Mouse (Mus musculus): Measurements from ENCODE around the gene Cacna1d.

The Cacna1d gene

GRCm38 (mm10) chr14:30196959-30197358 lies 294.3 kb downstream of the Cacna1d start:
- no peak for DNase-seq

- no peak for DNase-seq
Measured at GRCm38 (mm10) chr14:30196235-30196634, 295.0 kb downstream of the Cacna1d start.

- DNase-seq, result no peak
Measured at GRCm38 (mm10) chr14:30190308-30190971, 300.8 kb downstream of the Cacna1d start.

DNA sequence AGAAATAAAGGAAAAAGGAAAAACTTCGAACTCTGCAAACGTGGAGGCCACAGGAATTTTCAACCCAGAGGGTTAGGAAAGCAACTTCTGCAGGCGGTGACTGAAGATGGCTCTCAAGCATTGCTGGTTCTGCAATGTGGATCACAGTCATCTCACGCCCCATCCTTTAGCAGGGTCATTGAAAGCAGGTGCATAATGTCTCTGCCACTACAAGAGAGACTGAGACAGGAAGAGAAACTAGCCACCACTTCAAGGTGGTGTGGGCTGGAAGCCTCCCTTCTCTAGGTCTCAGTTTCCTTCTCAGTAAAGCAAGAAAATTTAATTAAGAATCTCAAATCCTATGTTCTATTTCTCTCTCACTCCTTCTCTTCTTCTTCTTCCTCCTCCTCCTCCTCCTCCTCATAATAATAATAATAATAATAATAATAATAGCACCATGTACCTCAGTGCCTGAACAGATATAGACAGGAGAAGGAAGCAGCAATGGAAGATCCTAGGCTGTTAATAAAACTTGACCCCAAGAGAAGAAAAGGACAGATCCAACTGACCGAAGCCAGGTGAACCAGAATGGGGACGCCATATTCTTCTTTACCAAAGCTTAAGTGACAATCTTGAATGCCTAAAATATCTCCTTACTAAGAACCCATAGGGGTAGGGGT lies 305.5 kb downstream of the Cacna1d start:
- DNase-seq, result no peak

- DNase-seq, result no peak
Measured at GRCm38 (mm10) chr14:30184445-30185152, 306.7 kb downstream of the Cacna1d start.

DNA sequence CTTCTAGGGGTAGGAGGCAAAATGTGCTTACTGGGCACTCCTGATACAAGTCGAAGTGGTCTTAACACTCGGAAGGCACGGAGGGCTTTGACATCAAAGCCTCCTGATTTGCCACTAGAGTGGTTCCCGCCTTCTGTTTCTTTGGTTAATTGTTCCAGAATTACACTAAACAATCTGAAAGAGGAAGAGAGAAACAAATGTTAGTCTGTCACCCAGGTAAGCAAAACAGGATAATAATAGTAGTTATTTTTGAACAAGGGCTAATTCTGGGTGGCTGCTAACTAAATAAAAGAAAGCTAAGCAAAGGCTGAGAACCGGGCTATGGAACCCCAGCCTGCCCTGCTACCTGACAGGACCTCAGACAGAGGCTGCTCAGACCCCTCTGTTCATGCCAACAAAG lies 307.2 kb downstream of the Cacna1d start:
- no peak for DNase-seq

DNA sequence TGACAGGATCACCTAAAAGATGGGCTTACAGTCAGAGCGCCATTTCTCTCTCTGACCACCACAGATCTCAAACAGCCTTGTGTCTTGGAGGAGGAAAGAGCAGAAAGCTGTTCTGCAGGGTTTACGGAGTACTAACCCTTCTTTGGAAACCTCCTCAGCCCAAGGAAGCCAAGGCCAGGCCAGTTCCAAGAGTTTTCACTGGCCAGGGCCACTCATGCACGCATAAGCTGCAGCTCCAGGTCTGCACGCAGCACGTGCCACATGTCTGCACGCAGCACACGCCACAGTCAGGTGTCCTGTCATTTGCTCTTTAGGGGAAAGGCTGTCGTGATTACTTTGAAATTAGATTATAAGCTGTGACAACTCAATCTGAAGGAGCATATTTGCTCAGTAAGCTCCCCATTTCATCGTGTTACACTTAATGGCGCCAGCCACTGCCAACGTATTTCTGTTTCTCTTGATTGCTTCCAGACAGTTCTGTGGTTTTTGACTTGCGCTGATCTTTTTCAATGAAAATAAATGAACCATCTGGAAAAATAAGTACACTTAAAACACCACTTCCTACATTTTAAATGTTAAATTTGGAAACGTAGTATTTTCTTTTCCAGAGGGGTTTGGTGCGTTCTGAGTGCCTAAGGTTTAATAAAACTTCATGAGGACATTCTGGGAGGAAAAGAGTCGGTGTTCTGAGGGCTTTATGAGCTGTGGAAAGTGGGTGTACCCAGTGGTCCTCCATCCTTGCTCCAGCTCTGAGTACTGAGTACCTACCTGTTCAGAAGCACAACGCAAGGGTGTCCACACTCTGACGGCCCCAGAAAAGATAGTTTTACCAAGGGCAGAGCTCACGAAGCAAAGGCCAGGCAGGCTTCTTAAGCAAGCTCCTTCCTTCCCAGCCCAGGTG lies 308.4 kb downstream of the Cacna1d start:
- no peak for DNase-seq

DNA sequence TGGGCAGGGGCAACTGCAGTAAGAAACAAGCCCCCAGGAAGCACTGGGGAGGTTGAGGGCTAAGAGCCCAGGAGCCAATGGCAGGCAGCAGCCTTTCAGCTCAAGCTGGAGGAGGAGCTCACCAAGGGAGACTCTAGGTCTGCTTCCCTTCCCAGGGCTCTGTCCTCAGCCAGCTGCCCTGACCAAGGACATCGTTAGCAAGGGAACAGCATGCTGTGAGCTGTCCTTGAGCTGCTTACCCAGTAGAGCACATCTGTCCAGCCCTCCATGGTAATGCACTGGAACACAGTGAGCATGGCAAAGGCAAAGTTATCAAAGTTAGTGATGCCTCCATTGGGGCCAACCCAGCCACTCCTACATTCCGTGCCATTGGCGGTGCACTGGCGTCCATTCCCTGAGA lies 312.9 kb downstream of the Cacna1d start:
- no peak for DNase-seq

GRCm38 (mm10) chr14:30177850-30178249 lies 313.4 kb downstream of the Cacna1d start:
- peak; percentile 51 for DNase-seq

DNA sequence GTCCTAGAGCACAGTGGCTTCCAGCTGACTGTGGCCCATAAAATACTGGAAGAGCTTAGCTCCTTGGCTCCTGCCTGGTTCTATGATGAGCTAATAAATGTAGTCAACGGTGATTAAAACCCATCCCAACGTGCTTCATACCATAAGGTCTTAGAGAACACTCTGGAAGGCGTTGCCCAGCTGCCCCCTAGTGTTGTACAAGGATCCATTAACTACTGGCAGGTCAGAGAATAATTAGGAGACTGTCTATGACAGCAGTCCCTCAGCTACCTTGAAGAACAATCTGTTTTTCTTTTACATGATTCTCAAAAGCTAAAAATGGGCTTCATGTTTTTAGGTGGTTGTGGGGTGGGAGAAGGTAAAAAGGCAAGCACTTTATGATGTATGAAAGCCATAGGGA lies 315.9 kb downstream of the Cacna1d start:
- DNase-seq, result no peak

DNA sequence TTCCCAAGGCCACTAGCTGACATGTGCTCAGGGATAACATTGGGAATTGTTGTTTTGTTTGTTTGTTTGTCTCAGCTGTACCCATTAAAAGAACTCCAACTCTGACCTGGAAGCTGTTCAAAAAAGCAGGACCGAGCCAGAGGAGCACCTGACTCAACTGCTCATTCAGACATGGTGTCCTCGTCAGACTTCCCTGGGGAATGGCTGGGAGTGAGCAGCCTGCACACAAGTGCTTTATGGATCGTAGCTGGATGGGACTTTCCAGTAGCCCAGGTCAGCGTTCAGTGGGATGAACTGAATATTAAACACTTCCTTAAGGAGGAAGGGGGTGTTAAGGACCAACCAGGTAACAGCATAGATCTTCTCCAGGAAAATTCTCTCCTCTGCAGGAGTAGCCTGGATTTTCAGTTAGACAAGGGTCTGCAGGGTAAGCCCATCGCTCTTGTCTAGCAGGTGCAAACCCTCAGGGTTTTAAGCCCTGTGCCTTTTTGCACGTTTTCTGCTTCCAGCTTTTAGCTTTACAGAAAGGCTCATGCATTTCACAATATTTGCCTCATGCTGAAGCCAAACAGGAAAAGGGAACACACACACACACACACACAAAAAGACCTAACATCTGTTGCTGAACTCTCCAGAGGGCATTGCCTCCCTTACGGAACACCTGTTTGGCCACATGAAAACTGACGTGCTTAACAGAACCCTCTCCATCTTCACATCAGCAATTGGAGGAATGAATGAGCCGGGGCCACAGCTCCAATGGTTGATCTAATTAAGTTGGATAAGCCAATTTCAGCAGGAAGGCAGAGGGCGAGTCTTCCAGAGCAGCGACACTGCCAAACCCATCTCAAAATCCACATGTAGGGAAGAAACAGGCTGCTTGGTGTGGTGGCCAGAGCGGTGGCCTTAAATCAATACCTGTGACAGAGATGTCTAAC lies 318.2 kb downstream of the Cacna1d start:
- peak; percentile 25 for DNase-seq

DNA sequence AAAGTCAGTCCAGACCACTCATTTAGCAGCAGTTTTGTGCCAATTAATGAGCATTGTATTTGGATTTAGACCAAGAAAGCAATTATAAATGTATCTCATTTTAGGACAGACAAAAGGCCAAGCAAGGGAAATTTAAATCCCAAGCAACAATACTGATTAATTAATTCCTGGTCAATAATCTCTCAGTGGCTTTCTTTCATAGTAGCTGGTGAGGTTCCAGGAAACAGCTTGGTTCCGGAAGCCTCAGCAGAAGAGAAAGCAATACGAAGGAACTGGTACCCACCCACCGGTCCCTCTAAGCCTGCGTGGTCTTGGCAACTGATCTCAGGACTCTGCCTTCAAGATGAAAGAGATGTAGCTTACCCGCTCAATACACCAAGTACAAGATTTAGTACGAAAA lies 319.7 kb downstream of the Cacna1d start:
- no peak for DNase-seq

GRCm38 (mm10) chr14:30171008-30171407 lies 320.2 kb downstream of the Cacna1d start:
- DNase-seq, result no peak

DNA sequence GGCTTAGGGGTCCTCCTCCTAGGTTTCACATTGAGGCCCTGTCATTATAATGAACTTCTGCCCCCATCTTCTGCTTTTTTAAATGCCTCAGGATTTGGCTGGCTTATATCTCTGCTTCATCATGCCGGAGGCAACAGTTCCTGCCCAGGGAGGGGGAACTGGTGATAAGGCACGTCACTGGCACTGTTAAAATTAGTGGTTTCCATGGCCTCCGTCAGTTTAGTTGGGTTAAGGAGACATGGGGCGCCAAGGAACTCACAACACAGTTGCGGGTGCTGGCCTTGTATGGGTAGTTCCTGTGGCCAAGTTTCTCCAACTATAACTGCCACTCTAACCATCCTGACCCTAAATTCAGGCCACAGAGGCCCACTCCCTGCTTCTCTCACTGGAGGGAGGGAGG lies 321.8 kb downstream of the Cacna1d start:
- no peak for DNase-seq

DNA sequence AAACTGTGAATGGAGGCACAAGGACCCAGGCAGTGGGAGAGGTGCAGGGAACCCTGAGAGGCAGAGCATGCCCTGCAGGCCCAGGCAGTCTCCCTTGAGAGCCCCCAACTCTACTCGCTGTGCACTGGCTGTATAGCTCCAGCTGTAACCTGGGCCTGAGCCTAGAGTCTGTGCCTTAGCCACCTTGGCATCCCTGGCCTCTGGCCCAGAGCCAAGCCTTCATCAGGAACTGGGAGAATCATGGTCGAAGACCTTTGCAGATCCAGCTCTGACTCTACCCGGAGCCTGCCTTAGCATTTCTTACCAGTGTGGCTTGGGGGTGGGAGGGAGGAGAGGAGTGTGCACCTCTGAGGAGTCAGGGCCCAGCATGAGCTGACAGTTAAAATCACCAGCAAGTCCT lies 322.4 kb downstream of the Cacna1d start:
- no peak for DNase-seq

GRCm38 (mm10) chr14:30168387-30168786 lies 322.9 kb downstream of the Cacna1d start:
- no peak for DNase-seq

- no peak for DNase-seq
Measured at GRCm38 (mm10) chr14:30167606-30168005, 323.6 kb downstream of the Cacna1d start.

DNA sequence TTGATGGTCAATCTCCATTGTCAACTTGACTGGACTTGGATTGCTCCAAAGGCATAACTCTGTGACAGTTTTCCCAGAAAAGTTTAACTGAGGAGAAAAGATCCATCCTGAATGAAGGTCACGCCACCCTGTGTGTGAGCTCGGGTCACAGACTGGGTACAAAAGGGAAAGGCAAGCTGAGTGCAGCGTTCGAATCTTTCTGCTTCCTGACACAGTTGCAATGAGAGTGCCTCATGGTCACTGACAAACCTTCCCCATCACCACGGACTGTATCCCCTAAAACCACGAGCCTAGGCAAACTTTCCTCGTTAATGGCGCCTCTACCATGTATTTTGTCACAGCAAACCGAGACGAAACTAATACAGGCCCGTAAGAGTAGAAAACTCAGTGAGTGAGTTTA lies 325.2 kb downstream of the Cacna1d start:
- no peak for DNase-seq

GRCm38 (mm10) chr14:30163733-30164708 lies 327.2 kb downstream of the Cacna1d start:
- DNase-seq, result peak; percentile 74

DNA sequence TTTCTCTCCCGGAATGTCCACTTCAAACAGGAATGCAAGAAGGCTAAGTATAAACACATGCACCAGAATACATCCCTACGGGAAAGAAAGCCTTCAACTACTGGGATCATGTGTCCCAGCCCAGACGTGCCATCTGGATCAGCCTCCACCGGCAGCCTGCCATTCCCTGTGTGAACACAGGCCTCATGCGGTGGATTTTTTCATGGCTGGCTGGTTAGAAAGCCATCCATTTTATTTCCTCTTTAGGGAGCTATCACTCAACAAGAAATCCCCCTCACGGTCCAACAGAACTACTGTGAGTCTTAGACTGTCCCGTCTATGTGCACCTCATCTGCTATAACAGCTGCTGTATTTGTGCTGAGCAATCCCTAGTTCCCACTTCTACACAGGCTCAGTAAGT lies 343.5 kb downstream of the Cacna1d start:
- DNase-seq, result peak; percentile 34

All from retina, postnatal 1 day (tissue).